Mouse (Mus musculus) lung, postnatal 0 days (tissue): ENCODE results near the gene Gm9999.

Experiments
- CTCF ChIP-seq: IDR thresholded peaks from 2 replicates; pipeline ENCODE4 v1.5.1; 2016; ENCODE audit warnings: antibody characterized with exemption, mild to moderate bottlenecking
- EP300 ChIP-seq: IDR thresholded peaks from 2 replicates; pipeline ENCODE4 v1.6.1; 2016; ENCODE audit warnings: antibody characterized with exemption, mild to moderate bottlenecking, control low read depth

DNA sequence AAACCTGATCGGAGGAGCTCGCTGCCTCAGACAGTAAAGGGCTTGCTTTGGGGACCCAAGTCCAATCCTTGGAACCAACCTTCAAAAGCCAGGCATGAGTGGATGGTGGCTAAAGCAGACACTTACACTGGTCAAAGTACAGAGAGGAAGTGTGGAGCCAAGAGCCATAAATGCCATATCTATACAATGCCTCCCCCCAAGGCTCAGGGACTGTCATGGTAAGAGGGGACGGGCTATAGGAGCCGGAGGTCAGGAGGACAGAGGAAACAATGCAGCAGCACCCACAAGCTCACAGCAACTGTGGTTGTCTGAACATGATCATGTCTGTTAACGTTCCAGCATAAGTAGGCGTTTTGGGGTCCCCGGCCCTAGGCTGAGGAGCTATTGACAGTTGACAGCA is 41.1 kb downstream of the Gm9999 start:
- TF ChIP-seq CTCF = no peak
- TF ChIP-seq EP300 = no peak
